Mouse (Mus musculus) telencephalon, adult 2 months (tissue): ENCODE results near the gene Rnf126.

ENCODE experiments used
- DNase-seq: peaks from one replicate; pipeline ENCODE4 v3.0.0-alpha.2; 2011; ENCODE audit warnings: low read depth, low spot score

Rnf126 gene

GRCm38 (mm10) chr10:79792339-79793040 is 25.7 kb upstream of the Rnf126 start:
- no peak for DNase-seq

- DNase-seq = no peak
These were observed 24.1 kb upstream of the Rnf126 start, which contains the start of gene Prss57 for GRCm38 (mm10) chr10:79790861-79791260. TSS of gene Prss57 (minus strand) at chr10:79790961.

- no peak for DNase-seq
These were observed 22.8 kb upstream of the Rnf126 start for GRCm38 (mm10) chr10:79789581-79789980.

- no peak for DNase-seq
These were observed 21.8 kb upstream of the Rnf126 start for GRCm38 (mm10) chr10:79788386-79789158.

- no peak for DNase-seq
These were observed 17.4 kb upstream of the Rnf126 start for GRCm38 (mm10) chr10:79783920-79784800.

- DNase-seq = no peak
These were observed 16.3 kb upstream of the Rnf126 start for GRCm38 (mm10) chr10:79783050-79783449.

GRCm38 (mm10) chr10:79781956-79782355 is 15.2 kb upstream of the Rnf126 start:
- no peak for DNase-seq

- DNase-seq = no peak
These were observed 14.4 kb upstream of the Rnf126 start for GRCm38 (mm10) chr10:79781139-79781538.

GRCm38 (mm10) chr10:79780664-79781015 is 13.9 kb upstream of the Rnf126 start:
- DNase-seq = peak; percentile 90

GRCm38 (mm10) chr10:79779784-79780663 is 13.3 kb upstream of the Rnf126 start:
- peak; percentile 96 for DNase-seq

- DNase-seq = no peak
These were observed 12.4 kb upstream of the Rnf126 start for GRCm38 (mm10) chr10:79779193-79779592.

GRCm38 (mm10) chr10:79778006-79778405 is 11.3 kb upstream of the Rnf126 start:
- no peak for DNase-seq

- DNase-seq = no peak
These were observed 10.4 kb upstream of the Rnf126 start, which contains the start of gene Fstl3 for GRCm38 (mm10) chr10:79777103-79777531. TSS of gene Fstl3 (plus strand) at chr10:79777272.

GRCm38 (mm10) chr10:79774486-79775279 is 7.9 kb upstream of the Rnf126 start:
- DNase-seq = no peak

- no peak for DNase-seq
These were observed 6.5 kb upstream of the Rnf126 start for GRCm38 (mm10) chr10:79773208-79773607.

- DNase-seq = no peak
These were observed 5.6 kb upstream of the Rnf126 start for GRCm38 (mm10) chr10:79772320-79772719.

GRCm38 (mm10) chr10:79769329-79769728 is 2.6 kb upstream of the Rnf126 start:
- no peak for DNase-seq

GRCm38 (mm10) chr10:79768400-79768799 is 1.6 kb upstream of the Rnf126 start:
- no peak for DNase-seq

- DNase-seq = peak; percentile 97
These were observed 856 bp upstream of the Rnf126 start for GRCm38 (mm10) chr10:79767372-79768244.
